Mouse (Mus musculus) WW6 (cell line): ENCODE data around the gene Capns1.
A peak's percentile ranks its signal among the peaks of the same experiment; 100 is the strongest.
"Not testable (repeated sequence)": the region's sequence is repeated elsewhere in the genome, so short reads cannot be mapped to it uniquely, and the experiment has no call there.

Experiments used
- DNase-seq: peaks from one replicate; pipeline ENCODE4 v3.0.0-alpha.2; 2013; ENCODE audit warnings: low read depth, low spot score

Capns1 gene

GRCm38 (mm10) chr7:30202895-30203690 is 4.5 kb upstream of the Capns1 start:
- no peak for DNase-seq

GRCm38 (mm10) chr7:30200661-30201060 is 2.0 kb upstream of the Capns1 start:
- DNase-seq: not testable (repeated sequence)

- DNase-seq: no peak
Observed at GRCm38 (mm10) chr7:30200200-30200599, 1.6 kb upstream of the Capns1 start.

GRCm38 (mm10) chr7:30199498-30200139 is 1.0 kb upstream of the Capns1 start:
- DNase-seq: no peak

- DNase-seq: no peak
Observed at GRCm38 (mm10) chr7:30197592-30198129, 950 bp downstream of the Capns1 start.

- DNase-seq: no peak
Observed at GRCm38 (mm10) chr7:30196171-30196570, 2.4 kb downstream of the Capns1 start.

GRCm38 (mm10) chr7:30195461-30195860 is 3.1 kb downstream of the Capns1 start:
- DNase-seq: no peak

GRCm38 (mm10) chr7:30194884-30195283 is 3.7 kb downstream of the Capns1 start:
- peak; percentile 85 for DNase-seq

- no peak for DNase-seq
Observed at GRCm38 (mm10) chr7:30194101-30194831, 4.3 kb downstream of the Capns1 start.

- no peak for DNase-seq
Observed at GRCm38 (mm10) chr7:30193581-30194100, 5.0 kb downstream of the Capns1 start.

- peak; percentile 83 for DNase-seq
Observed at GRCm38 (mm10) chr7:30193013-30193412, 5.6 kb downstream of the Capns1 start.

- DNase-seq: no peak
Observed at GRCm38 (mm10) chr7:30192088-30192487, 6.5 kb downstream of the Capns1 start.

GRCm38 (mm10) chr7:30189116-30189491 is 9.5 kb downstream of the Capns1 start:
- no peak for DNase-seq

GRCm38 (mm10) chr7:30188344-30189115 is 10.1 kb downstream of the Capns1 start:
- no peak for DNase-seq

GRCm38 (mm10) chr7:30184641-30185348 is 13.8 kb downstream of the Capns1 start:
- DNase-seq: no peak

- peak; percentile 89 for DNase-seq
Observed at GRCm38 (mm10) chr7:30183879-30184289, 14.7 kb downstream of the Capns1 start, which contains the start of gene Cox7a1. TSS of gene Cox7a1 (plus strand) at chr7:30184144.

- DNase-seq: not testable (repeated sequence)
Observed at GRCm38 (mm10) chr7:30183189-30183588, 15.4 kb downstream of the Capns1 start.

- DNase-seq: not testable (repeated sequence)
Observed at GRCm38 (mm10) chr7:30181929-30182328, 16.7 kb downstream of the Capns1 start.

GRCm38 (mm10) chr7:30181308-30181707 is 17.3 kb downstream of the Capns1 start:
- DNase-seq: no peak

- DNase-seq: no peak
Observed at GRCm38 (mm10) chr7:30178256-30178655, 20.4 kb downstream of the Capns1 start.
